Mouse (Mus musculus) cerebellum, adult (tissue): ENCODE measurements around the gene Prkar1b.

Experiments
- ATAC-seq: cut with Nextera tagmentation; 2 replicates; pipeline ENCODE4 v1.9.2; 2017; ENCODE audit warnings: mild to moderate bottlenecking, moderate library complexity, mixed read lengths; ENCODE audit not compliant: insufficient number of reproducible peaks, low FRiP score, low TSS enrichment

Gene Prkar1b

DNA sequence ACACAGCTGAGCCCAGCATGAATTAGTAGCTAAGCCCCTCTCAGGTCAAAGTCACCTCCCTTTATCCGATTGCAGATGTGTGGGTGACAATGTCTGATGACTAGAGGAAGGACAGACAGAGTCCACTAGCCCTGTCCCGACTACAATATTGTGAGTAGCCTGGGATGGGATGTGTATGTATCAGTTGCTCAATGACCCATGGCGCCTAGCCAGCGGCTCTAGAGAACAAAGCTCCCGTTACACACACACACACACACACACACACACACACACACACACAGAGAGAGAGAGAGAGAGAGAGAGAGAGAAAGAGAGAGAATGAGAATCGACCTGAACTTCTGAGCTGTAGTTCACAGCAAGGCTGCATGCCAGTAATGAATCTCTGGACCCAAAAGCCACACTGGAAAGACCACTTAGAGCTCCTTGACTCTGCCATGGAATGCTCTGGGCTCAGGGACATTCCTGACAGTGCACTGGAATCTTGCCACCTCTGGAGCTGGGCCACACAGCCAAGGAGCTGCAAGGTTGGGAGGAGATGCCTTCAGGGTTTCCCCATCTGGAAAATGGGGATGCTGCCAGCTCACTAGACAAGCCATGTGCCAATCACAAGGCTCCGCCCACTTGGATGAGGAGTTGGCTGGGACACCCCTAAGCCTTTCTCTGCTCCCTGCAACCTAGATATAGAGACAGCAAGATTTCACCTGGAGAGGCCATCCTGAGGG lies 159.0 kb downstream of the Prkar1b start:
- no peak for ATAC-seq

DNA sequence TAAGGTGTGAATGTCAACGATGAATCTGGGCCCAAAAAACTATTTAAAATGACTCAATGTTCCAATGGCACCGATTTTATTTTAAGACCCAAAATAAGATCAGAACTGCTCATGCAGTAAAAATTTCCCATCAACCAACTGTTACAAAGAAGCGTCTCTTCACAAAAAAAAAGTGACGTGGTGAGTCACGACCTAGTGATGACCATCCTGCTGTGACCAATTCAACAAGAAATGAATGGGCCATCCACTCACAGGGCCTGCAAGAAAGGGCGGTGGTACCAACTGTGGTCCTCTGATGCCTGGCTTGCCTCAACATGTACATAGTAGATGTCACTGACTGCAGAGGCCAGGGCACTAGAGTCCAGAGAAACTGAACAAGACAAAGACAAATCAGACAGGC lies 160.2 kb downstream of the Prkar1b start:
- no peak for ATAC-seq

DNA sequence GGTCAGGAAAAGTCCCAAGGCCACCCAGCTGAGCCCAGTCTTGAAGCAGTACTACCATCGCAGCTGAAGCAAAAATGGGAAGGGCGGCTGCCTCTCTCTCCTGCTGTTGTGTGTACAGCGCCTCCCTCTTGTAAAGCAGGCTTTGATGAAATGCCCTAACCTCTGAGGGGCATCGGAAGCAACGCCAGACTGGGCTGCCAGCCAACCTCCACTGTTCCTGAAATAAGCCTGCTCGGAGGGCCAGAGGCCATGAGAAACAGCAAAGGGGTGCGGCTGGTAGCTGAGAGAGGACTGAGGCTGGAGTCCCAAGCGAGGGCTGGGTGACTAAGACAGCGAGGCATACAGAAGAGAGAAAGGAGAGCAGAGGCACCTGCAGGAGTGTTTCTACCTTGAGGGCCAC lies 161.0 kb downstream of the Prkar1b start:
- ATAC-seq = no peak

DNA sequence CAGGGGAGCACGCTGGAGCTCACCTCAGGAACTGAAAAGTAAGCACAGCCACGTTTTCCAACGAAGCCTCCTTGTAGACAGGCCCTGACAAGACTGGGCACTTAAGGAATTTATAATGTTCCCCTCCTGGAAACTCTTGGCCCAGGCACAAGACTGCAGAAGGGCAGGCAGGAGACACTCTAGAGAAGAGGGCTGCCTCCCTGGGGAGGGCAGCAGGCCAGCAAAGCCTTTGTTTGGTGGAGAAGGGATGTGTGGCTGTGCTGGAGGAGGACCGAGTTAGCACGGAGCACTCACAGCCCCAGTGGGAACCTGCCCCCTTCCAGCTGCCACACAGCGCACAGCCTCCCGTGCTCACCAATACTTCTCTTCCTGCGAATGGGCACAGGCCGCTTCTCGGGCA lies 161.8 kb downstream of the Prkar1b start:
- no peak for ATAC-seq

DNA sequence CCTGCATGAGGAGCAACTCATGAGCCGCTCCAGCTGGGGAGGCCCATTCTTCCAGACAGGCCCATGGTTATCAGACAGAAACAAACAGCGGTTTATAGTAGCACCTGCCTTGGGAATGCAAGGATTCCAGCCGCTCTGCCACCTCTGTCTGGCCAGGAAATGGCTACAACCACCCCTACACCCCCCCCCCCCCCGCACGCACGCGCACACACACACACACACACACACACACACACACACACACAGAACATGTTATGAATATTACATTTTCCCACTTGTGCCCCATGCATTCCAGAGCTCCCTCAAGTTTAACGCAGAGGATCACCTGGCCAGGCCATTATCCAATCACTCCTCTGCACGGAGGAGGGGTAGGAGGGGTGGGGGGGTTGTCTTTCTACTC lies 167.9 kb downstream of the Prkar1b start:
- no peak for ATAC-seq

DNA sequence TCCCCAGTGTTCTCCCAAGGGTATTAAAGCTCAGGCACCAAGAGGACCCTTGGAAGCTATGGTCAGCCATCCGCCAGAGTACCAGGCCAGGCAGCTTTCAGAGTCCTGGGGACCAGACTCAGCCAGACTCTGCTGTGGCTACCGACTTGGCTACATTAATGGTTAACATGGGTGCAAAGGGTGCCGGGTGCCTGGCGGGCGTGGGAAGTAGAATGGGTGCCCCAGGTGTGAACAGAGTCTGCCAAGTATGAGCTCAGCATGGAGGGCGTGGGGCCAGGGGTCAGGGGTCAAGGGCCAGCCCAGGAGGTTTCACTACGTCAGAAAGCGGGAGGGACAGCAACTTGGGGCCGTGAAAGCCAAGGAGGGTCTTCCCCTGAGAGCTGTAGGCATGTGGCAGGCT lies 169.2 kb downstream of the Prkar1b start:
- ATAC-seq = no peak

DNA sequence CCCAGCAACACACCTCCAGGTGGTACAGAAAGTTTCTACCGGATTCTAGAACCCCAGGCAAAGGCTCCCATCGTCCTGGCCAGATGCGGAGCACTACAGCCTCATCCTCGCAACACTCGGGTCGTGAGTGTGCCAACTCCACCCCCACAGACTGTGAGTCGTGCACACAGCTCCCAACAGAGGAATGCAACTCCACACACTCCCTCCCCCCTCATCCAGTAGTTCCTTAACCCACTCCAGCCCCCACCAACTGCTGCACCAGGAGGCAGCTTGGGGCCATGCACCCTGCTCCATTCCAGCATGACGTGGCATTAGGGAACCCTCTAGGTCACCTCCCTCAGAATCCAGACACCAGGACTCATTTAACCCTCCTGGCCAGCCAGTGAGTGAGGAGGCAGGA lies 170.0 kb downstream of the Prkar1b start:
- no peak for ATAC-seq

DNA sequence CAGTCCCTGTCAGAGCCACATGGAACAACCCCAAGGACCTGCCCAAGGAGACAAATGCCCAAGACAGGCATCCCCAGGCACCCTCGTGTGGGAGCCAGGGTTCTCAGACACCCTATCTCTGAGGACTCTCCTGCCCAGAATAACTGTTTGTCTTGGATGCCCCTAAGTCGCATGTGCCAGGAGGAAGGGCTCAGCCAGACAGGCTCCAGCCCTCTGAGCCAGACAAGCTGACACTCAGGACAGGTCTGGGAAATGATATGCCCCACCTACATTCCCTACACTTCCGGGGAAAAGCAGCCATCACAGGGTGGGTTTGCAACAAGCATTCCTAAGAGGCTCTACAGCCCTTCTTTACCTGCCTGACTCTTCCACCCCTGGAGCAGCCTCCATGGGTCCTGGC lies 172.0 kb downstream of the Prkar1b start:
- ATAC-seq = no peak

DNA sequence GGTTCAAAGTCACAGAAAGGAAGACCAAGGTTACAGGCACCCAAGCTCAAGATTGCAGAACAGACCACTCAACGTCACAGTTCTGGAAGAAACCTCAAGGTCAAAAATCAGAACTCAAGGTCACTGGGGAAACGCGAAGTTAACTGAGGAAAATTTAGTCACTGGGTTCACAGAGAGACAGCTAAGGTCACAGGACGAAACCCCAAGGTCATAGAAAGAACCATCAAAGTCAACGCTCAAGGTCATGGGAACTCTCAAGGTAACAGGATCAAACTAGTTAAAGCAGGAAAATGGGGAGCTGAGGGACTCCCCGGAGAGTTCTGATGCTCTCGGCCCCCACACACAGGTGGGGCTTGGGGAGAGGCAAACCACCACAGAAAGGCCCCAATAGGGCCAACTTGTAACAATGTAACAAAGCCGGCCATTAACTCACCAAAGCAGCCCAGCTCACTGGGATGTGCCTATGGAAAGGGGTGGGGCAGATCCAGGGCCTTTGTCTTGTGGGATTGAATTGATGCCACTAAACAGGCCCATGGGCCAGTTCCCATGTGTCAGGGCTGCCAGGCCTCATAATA lies 174.8 kb downstream of the Prkar1b start:
- ATAC-seq = no peak

DNA sequence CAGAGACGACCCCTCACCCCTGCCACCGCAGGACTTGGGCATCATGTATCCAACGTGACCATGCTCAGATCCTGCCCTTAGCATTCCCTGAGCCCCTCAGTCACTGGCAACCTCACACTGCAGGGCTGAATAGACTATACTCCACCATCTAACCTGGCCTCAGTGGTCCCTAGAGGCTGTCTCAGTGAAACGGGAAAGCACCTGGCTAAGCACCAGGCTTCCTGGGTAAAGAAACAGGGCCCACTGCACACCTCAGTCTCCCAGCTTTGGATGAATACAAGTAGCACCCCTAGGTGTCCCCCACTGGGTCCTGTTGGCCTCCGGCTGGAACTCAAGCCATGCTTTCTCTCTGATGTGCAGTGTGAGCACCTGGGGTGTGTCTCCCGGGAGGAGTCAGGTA lies 176.3 kb downstream of the Prkar1b start:
- ATAC-seq = no peak

DNA sequence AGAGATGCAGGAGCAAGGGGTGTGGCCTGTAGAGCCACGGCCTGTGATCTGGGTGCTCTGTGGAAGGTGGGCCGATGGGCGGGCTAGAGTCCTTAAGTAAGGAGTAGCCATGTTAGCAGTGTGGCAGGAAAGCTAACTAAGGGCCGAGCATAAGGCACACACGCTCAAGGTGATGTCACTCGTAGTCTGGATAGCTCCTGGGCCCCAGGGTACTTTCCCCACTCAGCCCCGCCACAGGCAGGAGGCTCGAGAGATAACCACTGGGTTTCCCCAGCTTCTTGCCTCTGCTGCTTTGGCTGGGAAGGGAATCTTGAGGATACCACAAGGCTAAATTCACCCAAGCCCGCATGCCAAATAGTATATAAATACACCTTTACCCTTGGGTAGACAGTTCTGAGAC lies 178.4 kb downstream of the Prkar1b start:
- ATAC-seq = no peak

DNA sequence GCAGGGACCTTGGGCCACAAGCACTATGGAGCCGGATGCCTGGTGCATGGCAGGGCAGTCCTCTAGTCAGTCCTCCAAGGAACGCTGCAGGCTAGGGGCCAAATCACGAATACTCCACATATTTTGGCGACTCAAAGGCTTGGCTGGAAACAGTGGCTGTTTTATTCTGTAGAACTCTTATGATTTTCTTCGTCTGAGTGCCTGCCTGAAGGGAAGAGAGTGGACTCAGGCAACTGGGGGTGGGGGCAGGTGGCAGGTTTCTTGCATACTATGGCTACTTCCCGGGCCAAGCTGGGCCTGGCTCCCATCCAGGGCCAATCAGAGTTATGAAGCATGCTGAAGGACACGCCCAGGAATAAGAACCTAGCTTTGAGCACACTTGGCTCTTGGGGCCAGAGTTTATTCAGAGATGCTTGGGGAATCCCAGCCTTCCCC lies 179.7 kb downstream of the Prkar1b start:
- no peak for ATAC-seq
